Mouse (Mus musculus): ENCODE results near the gene Usp54. TPM values are rescaled to one million over a fixed set of nuclear protein-coding genes. Genes with fewer than 3 reads are reported as not detected.

The Usp54 gene
- total RNA-seq, 1 experiment, result 15.3 TPM

GRCm38 (mm10) chr14:20520179-20520578, 120.7 kb downstream of the Usp54 start:
- Histone ChIP-seq H3K4me3 (ENCODE audit: insufficient read depth in 1 of 2, low read depth in 1 of 2, low read length in 2 of 2, poor library complexity in 1 of 2, severe bottlenecking in 1 of 2) (no peak overlapping the region), H3K27ac (ENCODE audit: insufficient read depth, low read depth, low read length, poor library complexity, severe bottlenecking) (no peak overlapping the region), H3K9ac (ENCODE audit: insufficient read depth, low read depth, low read length, poor library complexity, severe bottlenecking) (no peak overlapping the region), H3K4me1 (ENCODE audit: control insufficient read depth in 2 of 2, insufficient read depth in 2 of 2, low read length in 2 of 2, poor library complexity in 1 of 2) (no peaks in the 10 kb centered on the region), H3K9me3 (ENCODE audit: control insufficient read depth, insufficient read depth, low read depth, low read length) (no peaks in the 10 kb centered on the region), H3K36me3 (ENCODE audit: control insufficient read depth, insufficient read depth, low read length, poor library complexity, severe bottlenecking) (no peaks in the 10 kb centered on the region; the same call in 1 of the 2 replicates)
- TF ChIP-seq CHD2 (IDR thresholded peaks at IDR 0.05; ENCODE audit: low read depth, low read length) (no peak), ZC3H11A (IDR thresholded peaks at IDR 0.05; ENCODE audit: borderline replicate concordance, low read depth, low read length) (no peak), MAFK (IDR thresholded peaks at IDR 0.05; ENCODE audit: insufficient read depth, low read depth, low read length) (no peak), ZNF384 (IDR thresholded peaks at IDR 0.05; ENCODE audit: low read depth, low read length) (no peak), HCFC1 (IDR thresholded peaks at IDR 0.05; ENCODE audit: borderline replicate concordance, insufficient read depth, low read length) (no peak)
- DNase-seq (ENCODE audit: low read depth, low spot score), result no peak
- in situ Hi-C loops (cut with MboI; ENCODE audit: low sequenced_read_pairs in 2 of 2, unreplicated experiment in 2 of 2), result no loop called here

DNA sequence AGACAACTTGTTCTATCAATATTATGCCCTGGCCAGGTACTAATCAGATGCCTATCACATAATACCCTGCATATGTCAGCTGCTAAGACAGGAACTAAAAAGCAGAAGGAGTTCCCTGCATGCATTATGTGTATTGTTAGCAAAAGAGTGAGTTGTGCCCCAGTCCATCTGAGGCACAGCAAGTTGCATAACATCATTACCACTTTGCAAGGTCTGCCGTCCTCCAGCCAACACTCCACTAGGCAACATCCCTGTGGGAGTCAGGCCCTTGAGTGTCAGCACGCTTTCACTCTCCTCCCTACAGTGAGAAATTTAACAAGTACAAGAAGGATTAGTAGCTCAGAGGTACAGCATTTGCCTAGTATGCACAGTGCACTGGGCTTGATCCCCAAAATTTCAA, 132.4 kb downstream of the Usp54 start:
- H3K36me3 ChIP-seq (ENCODE audit: control insufficient read depth, insufficient read depth, low read length, poor library complexity, severe bottlenecking), result peaks cover 3% of the 10 kb centered on the region; the same call in 1 of the 2 replicates
- no peak overlapping the region for H3K27ac ChIP-seq (ENCODE audit: insufficient read depth, low read depth, low read length, poor library complexity, severe bottlenecking)
- H3K9me3 ChIP-seq (ENCODE audit: control insufficient read depth, insufficient read depth, low read depth, low read length), result no peaks in the 10 kb centered on the region
- no peak overlapping the region for H3K4me3 ChIP-seq (ENCODE audit: insufficient read depth in 1 of 2, low read depth in 1 of 2, low read length in 2 of 2, poor library complexity in 1 of 2, severe bottlenecking in 1 of 2)
- no peak for DNase-seq (ENCODE audit: low read depth, low spot score)
- TF ChIP-seq MAFK (IDR thresholded peaks at IDR 0.05; ENCODE audit: insufficient read depth, low read depth, low read length), result no peak
- no peak for TF ChIP-seq CHD2 (IDR thresholded peaks at IDR 0.05; ENCODE audit: low read depth, low read length)
- TF ChIP-seq ZNF384 (IDR thresholded peaks at IDR 0.05; ENCODE audit: low read depth, low read length), result no peak
- TF ChIP-seq HCFC1 (IDR thresholded peaks at IDR 0.05; ENCODE audit: borderline replicate concordance, insufficient read depth, low read length), result no peak
- TF ChIP-seq ZC3H11A (IDR thresholded peaks at IDR 0.05; ENCODE audit: borderline replicate concordance, low read depth, low read length), result no peak
- no peaks in the 10 kb centered on the region for H3K4me1 ChIP-seq (ENCODE audit: control insufficient read depth in 2 of 2, insufficient read depth in 2 of 2, low read length in 2 of 2, poor library complexity in 1 of 2)
- in situ Hi-C loops (cut with MboI; ENCODE audit: low sequenced_read_pairs in 2 of 2, unreplicated experiment in 2 of 2), result no loop called here
- H3K9ac ChIP-seq (ENCODE audit: insufficient read depth, low read depth, low read length, poor library complexity, severe bottlenecking), result no peak overlapping the region

- Histone ChIP-seq H3K36me3 (ENCODE audit: control insufficient read depth, insufficient read depth, low read length, poor library complexity, severe bottlenecking) (peaks cover 4% of the 10 kb centered on the region), H3K4me3 (ENCODE audit: insufficient read depth in 1 of 2, low read depth in 1 of 2, low read length in 2 of 2, poor library complexity in 1 of 2, severe bottlenecking in 1 of 2) (no peak overlapping the region), H3K9ac (ENCODE audit: insufficient read depth, low read depth, low read length, poor library complexity, severe bottlenecking) (no peak overlapping the region), H3K9me3 (ENCODE audit: control insufficient read depth, insufficient read depth, low read depth, low read length) (no peaks in the 10 kb centered on the region), H3K4me1 (ENCODE audit: control insufficient read depth in 2 of 2, insufficient read depth in 2 of 2, low read length in 2 of 2, poor library complexity in 1 of 2) (no peaks in the 10 kb centered on the region), H3K27ac (ENCODE audit: insufficient read depth, low read depth, low read length, poor library complexity, severe bottlenecking) (no peak overlapping the region)
- no peak for TF ChIP-seq ZNF384 (IDR thresholded peaks at IDR 0.05; ENCODE audit: low read depth, low read length)
- no peak for TF ChIP-seq ZC3H11A (IDR thresholded peaks at IDR 0.05; ENCODE audit: borderline replicate concordance, low read depth, low read length)
- no peak for TF ChIP-seq HCFC1 (IDR thresholded peaks at IDR 0.05; ENCODE audit: borderline replicate concordance, insufficient read depth, low read length)
- no peak for TF ChIP-seq MAFK (IDR thresholded peaks at IDR 0.05; ENCODE audit: insufficient read depth, low read depth, low read length)
- TF ChIP-seq CHD2 (IDR thresholded peaks at IDR 0.05; ENCODE audit: low read depth, low read length), result no peak
- in situ Hi-C loops (cut with MboI; ENCODE audit: low sequenced_read_pairs in 2 of 2, unreplicated experiment in 2 of 2), result no loop called here
- DNase-seq (ENCODE audit: low read depth, low spot score), result no peak
Measured at GRCm38 (mm10) chr14:20502966-20503365, 137.9 kb downstream of the Usp54 start.

- no peak for DNase-seq (ENCODE audit: low read depth, low spot score)
- Histone ChIP-seq H3K9me3 (ENCODE audit: control insufficient read depth, insufficient read depth, low read depth, low read length) (no peaks in the 10 kb centered on the region), H3K4me3 (ENCODE audit: insufficient read depth in 1 of 2, low read depth in 1 of 2, low read length in 2 of 2, poor library complexity in 1 of 2, severe bottlenecking in 1 of 2) (no peak overlapping the region), H3K36me3 (ENCODE audit: control insufficient read depth, insufficient read depth, low read length, poor library complexity, severe bottlenecking) (peaks cover 4% of the 10 kb centered on the region), H3K27ac (ENCODE audit: insufficient read depth, low read depth, low read length, poor library complexity, severe bottlenecking) (no peak overlapping the region), H3K4me1 (ENCODE audit: control insufficient read depth in 2 of 2, insufficient read depth in 2 of 2, low read length in 2 of 2, poor library complexity in 1 of 2) (no peaks in the 10 kb centered on the region), H3K9ac (ENCODE audit: insufficient read depth, low read depth, low read length, poor library complexity, severe bottlenecking) (no peak overlapping the region)
- no peak for TF ChIP-seq ZNF384 (IDR thresholded peaks at IDR 0.05; ENCODE audit: low read depth, low read length)
- no peak for TF ChIP-seq MAFK (IDR thresholded peaks at IDR 0.05; ENCODE audit: insufficient read depth, low read depth, low read length)
- TF ChIP-seq CHD2 (IDR thresholded peaks at IDR 0.05; ENCODE audit: low read depth, low read length), result no peak
- in situ Hi-C loops (cut with MboI; ENCODE audit: low sequenced_read_pairs in 2 of 2, unreplicated experiment in 2 of 2), result loop anchor here in 1 of 2 experiments (25.0 kb wide), 1 partner anchor 113 kb away; the partner anchor contains the start of genes Dnajc9 and Mrps16
Measured at GRCm38 (mm10) chr14:20499982-20500381, 140.9 kb downstream of the Usp54 start.

Other genes starting within 250 kb of the Usp54 start
- 95.4 and 96.3 TPM in 2 replicates for gene Mrps16, start 247.4 kb downstream of the Usp54 start, total RNA-seq (2012; rRNA removed)
- gene Cfap70, start 188.8 kb downstream of the Usp54 start, total RNA-seq (2012; rRNA removed), result 0.36 and 0.58 TPM in 2 replicates
- gene Anxa7, start 160.9 kb downstream of the Usp54 start, total RNA-seq (2012; rRNA removed), result 37.3 and 55.2 TPM in 2 replicates
- 1.1 and 1.7 TPM in 2 replicates for gene Mss51, start 144.2 kb downstream of the Usp54 start, total RNA-seq (2012; rRNA removed)
- gene Ppp3cb, start 94.5 kb downstream of the Usp54 start, total RNA-seq (2012; rRNA removed), result 30.8 and 32.0 TPM in 2 replicates
- 0.16 TPM in 1 of 2 replicates, not detected in the other for gene Myoz1, start 15.5 kb upstream of the Usp54 start, total RNA-seq (2012; rRNA removed)
- gene Synpo2l, start 27.3 kb upstream of the Usp54 start, total RNA-seq (2012; rRNA removed), result 0.85 and 1.1 TPM in 2 replicates
- 104 TPM in 2 replicates for gene Sec24c, start 33.2 kb upstream of the Usp54 start, total RNA-seq (2012; rRNA removed)
- 5.0 and 6.1 TPM in 2 replicates for gene Fut11, start 53.9 kb upstream of the Usp54 start, total RNA-seq (2012; rRNA removed)
- 136 and 137 TPM in 2 replicates for gene Chchd1, start 61.9 kb upstream of the Usp54 start, total RNA-seq (2012; rRNA removed)
- 33.2 and 33.9 TPM in 2 replicates for gene Zswim8, start 66.5 kb upstream of the Usp54 start, total RNA-seq (2012; rRNA removed)
- gene Ndst2, start 93.5 kb upstream of the Usp54 start, total RNA-seq (2012; rRNA removed), result 12.1 and 19.1 TPM in 2 replicates
- 28.7 and 31.2 TPM in 2 replicates for gene Camk2g, start 153.0 kb upstream of the Usp54 start, total RNA-seq (2012; rRNA removed)
- 4.4 and 13.7 TPM in 2 replicates for gene Plau, start 195.6 kb upstream of the Usp54 start, total RNA-seq (2012; rRNA removed)